Mouse (Mus musculus) ES-Bruce4 (cell line): ENCODE data around the gene Olfr411.

Experiments used
- CTCF ChIP-seq: IDR thresholded peaks from one replicate; pipeline ENCODE4 v1.8.1; 2011; ENCODE audit warnings: low read depth, low read length
- EP300 ChIP-seq: IDR thresholded peaks from 2 replicates; pipeline ENCODE4 v1.6.1; 2011; ENCODE audit warnings: low read depth, low read length; ENCODE audit not compliant: insufficient read depth
- POLR2A ChIP-seq: IDR thresholded peaks from one replicate; pipeline ENCODE4 v1.8.1; 2011; ENCODE audit warnings: low read length; ENCODE audit not compliant: insufficient read depth

GRCm38 (mm10) chr11:74328781-74329180 lies 23.7 kb downstream of the Olfr411 start:
- TF ChIP-seq CTCF (no peak), POLR2A (no peak), EP300 (no peak)
